Mouse (Mus musculus): ENCODE measurements at regions not wholly inside any gene's neighbourhood (a gene's known extent, or its start where the extent isn't known, plus 50 kb on each side); places are given as distances from the start of the nearest gene placed in this dataset.

GRCm38 (mm10) chr3:144362472-144362871, 157.5 kb upstream of the Lmo4 start:
- H3K4me1 ChIP-seq (ENCODE audit: control insufficient read depth, insufficient read depth, low read length), result no peaks in the 10 kb centered on the region
- TF ChIP-seq POLR2A (IDR thresholded peaks at IDR 0.05; ENCODE audit: borderline replicate concordance, extremely low read depth, low read depth, low read length) (no peak), CTCF (IDR thresholded peaks at IDR 0.05; ENCODE audit: insufficient read depth, low read length) (peak; percentile 52)
- DNase-seq, result peak; percentile 62
- no peak overlapping the region for H3K4me3 ChIP-seq (replicated peaks; ENCODE audit: extremely low read depth, low read depth, low read length)
- WGBS, result 57% methylated on average over 10 of the region's 10 CpGs

GRCm38 (mm10) chr3:144361203-144361978, 156.4 kb upstream of the Lmo4 start:
- 82% methylated on average over 4 of the region's 4 CpGs for WGBS
- TF ChIP-seq POLR2A (IDR thresholded peaks at IDR 0.05; ENCODE audit: borderline replicate concordance, extremely low read depth, low read depth, low read length) (no peak), CTCF (IDR thresholded peaks at IDR 0.05; ENCODE audit: insufficient read depth, low read length) (no peak)
- DNase-seq, result no peak
- Histone ChIP-seq H3K4me1 (ENCODE audit: control insufficient read depth, insufficient read depth, low read length) (no peaks in the 10 kb centered on the region), H3K4me3 (replicated peaks; ENCODE audit: extremely low read depth, low read depth, low read length) (no peak overlapping the region)

GRCm38 (mm10) chr3:144356948-144357295, 151.9 kb upstream of the Lmo4 start:
- TF ChIP-seq CTCF (IDR thresholded peaks at IDR 0.05; ENCODE audit: insufficient read depth, low read length) (no peak), POLR2A (IDR thresholded peaks at IDR 0.05; ENCODE audit: borderline replicate concordance, extremely low read depth, low read depth, low read length) (no peak)

GRCm38 (mm10) chr3:144356103-144356947, 151.3 kb upstream of the Lmo4 start:
- Histone ChIP-seq H3K4me1 (ENCODE audit: control insufficient read depth, insufficient read depth, low read length) (no peaks in the 10 kb centered on the region), H3K4me3 (replicated peaks; ENCODE audit: extremely low read depth, low read depth, low read length) (no peak overlapping the region)
- TF ChIP-seq POLR2A (IDR thresholded peaks at IDR 0.05; ENCODE audit: borderline replicate concordance, extremely low read depth, low read depth, low read length), result no peak
- no peak for TF ChIP-seq CTCF (IDR thresholded peaks at IDR 0.05; ENCODE audit: insufficient read depth, low read length)
- 84% methylated on average over 17 of the region's 17 CpGs for WGBS
- DNase-seq, result no peak

More at GRCm38 (mm10) chr3:144356948-144357295, 151.9 kb upstream of the Lmo4 start:
- H3K4me3 ChIP-seq (replicated peaks; ENCODE audit: extremely low read depth, low read depth, low read length), result no peak overlapping the region
- no peaks in the 10 kb centered on the region for H3K4me1 ChIP-seq (ENCODE audit: control insufficient read depth, insufficient read depth, low read length)
- DNase-seq, result no peak
- 77% methylated on average over 11 of the region's 11 CpGs for WGBS

- 70% methylated on average over 4 of the region's 4 CpGs for WGBS
- Histone ChIP-seq H3K4me1 (ENCODE audit: control insufficient read depth, insufficient read depth, low read length) (no peaks in the 10 kb centered on the region), H3K4me3 (replicated peaks; ENCODE audit: extremely low read depth, low read depth, low read length) (no peak overlapping the region)
- TF ChIP-seq CTCF (IDR thresholded peaks at IDR 0.05; ENCODE audit: insufficient read depth, low read length), result no peak
- TF ChIP-seq POLR2A (IDR thresholded peaks at IDR 0.05; ENCODE audit: borderline replicate concordance, extremely low read depth, low read depth, low read length), result no peak
- DNase-seq, result no peak
Observed at GRCm38 (mm10) chr3:144352559-144352958, 147.5 kb upstream of the Lmo4 start.

GRCm38 (mm10) chr3:144348431-144348830, 143.4 kb upstream of the Lmo4 start:
- Histone ChIP-seq H3K4me3 (replicated peaks; ENCODE audit: extremely low read depth, low read depth, low read length) (no peak overlapping the region), H3K4me1 (ENCODE audit: control insufficient read depth, insufficient read depth, low read length) (no peaks in the 10 kb centered on the region)
- no peak for DNase-seq
- 55% methylated on average over 9 of the region's 9 CpGs for WGBS
- TF ChIP-seq POLR2A (IDR thresholded peaks at IDR 0.05; ENCODE audit: borderline replicate concordance, extremely low read depth, low read depth, low read length), result no peak
- TF ChIP-seq CTCF (IDR thresholded peaks at IDR 0.05; ENCODE audit: insufficient read depth, low read length), result no peak

GRCm38 (mm10) chr3:144335237-144335636, 130.2 kb upstream of the Lmo4 start:
- Histone ChIP-seq H3K4me1 (ENCODE audit: control insufficient read depth, insufficient read depth, low read length) (no peaks in the 10 kb centered on the region), H3K4me3 (replicated peaks; ENCODE audit: extremely low read depth, low read depth, low read length) (no peak overlapping the region)
- TF ChIP-seq CTCF (IDR thresholded peaks at IDR 0.05; ENCODE audit: insufficient read depth, low read length) (no peak), POLR2A (IDR thresholded peaks at IDR 0.05; ENCODE audit: borderline replicate concordance, extremely low read depth, low read depth, low read length) (no peak)
- no peak for DNase-seq
- 55% methylated on average over 3 of the region's 3 CpGs for WGBS

- no peak for TF ChIP-seq CTCF (IDR thresholded peaks at IDR 0.05; ENCODE audit: insufficient read depth, low read length)
- no peak for TF ChIP-seq POLR2A (IDR thresholded peaks at IDR 0.05; ENCODE audit: borderline replicate concordance, extremely low read depth, low read depth, low read length)
- no peak overlapping the region for H3K4me3 ChIP-seq (replicated peaks; ENCODE audit: extremely low read depth, low read depth, low read length)
- no peak for DNase-seq
- WGBS, result 59% methylated on average over 5 of the region's 5 CpGs
- no peaks in the 10 kb centered on the region for H3K4me1 ChIP-seq (ENCODE audit: control insufficient read depth, insufficient read depth, low read length)
Observed at GRCm38 (mm10) chr3:144334201-144334600, 129.2 kb upstream of the Lmo4 start.

- no peak overlapping the region for H3K4me3 ChIP-seq (replicated peaks; ENCODE audit: extremely low read depth, low read depth, low read length)
- no peak for DNase-seq
- 27% methylated on average over 5 of the region's 5 CpGs for WGBS
- no peaks in the 10 kb centered on the region for H3K4me1 ChIP-seq (ENCODE audit: control insufficient read depth, insufficient read depth, low read length)
- TF ChIP-seq POLR2A (IDR thresholded peaks at IDR 0.05; ENCODE audit: borderline replicate concordance, extremely low read depth, low read depth, low read length), result no peak
- no peak for TF ChIP-seq CTCF (IDR thresholded peaks at IDR 0.05; ENCODE audit: insufficient read depth, low read length)
Observed at GRCm38 (mm10) chr3:144332353-144332752, 127.3 kb upstream of the Lmo4 start.
